Mouse (Mus musculus) testis, adult 2 months (tissue): Measurements from ENCODE around the gene Cxcl2.

Experiments used
- CTCF ChIP-seq: fragments of 200-500 bp; IDR thresholded peaks from 2 replicates; pipeline ENCODE4 v1.5.1; 2012; ENCODE audit warnings: low read depth, mild to moderate bottlenecking, inconsistent platforms, low read length, moderate library complexity; ENCODE audit not compliant: control insufficient read depth, insufficient read depth, insufficient replicate concordance
- POLR2A ChIP-seq: fragments of 200-500 bp; IDR thresholded peaks from 2 replicates; pipeline ENCODE4 v1.6.1; 2012; ENCODE audit warnings: low read depth, mild to moderate bottlenecking, inconsistent platforms, low read length, moderate library complexity; ENCODE audit not compliant: control insufficient read depth

DNA sequence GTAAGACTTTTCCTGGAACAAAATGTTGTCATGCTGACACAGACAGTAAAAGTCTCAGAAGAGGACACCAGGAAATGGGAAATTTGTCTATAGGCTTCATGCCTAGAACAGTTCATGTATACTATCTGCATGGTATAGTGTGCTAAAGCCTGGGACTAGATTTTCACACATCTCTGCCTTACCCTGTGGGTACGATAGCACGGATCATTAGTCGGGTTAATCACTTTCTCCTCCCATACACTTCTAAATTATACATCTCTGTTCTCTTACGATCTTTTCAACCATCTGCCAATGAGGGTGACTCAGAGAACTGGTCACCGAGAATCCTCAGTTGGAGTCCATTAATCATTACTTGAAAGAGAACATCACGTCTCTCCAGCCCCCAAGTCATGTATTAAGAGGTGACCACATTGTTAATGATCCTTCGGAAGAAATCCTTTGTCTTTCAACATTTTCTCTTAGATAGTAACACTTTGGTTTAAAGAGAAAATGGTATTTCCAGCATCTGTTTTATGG, 23.3 kb upstream of the Cxcl2 start:
- TF ChIP-seq POLR2A (no peak), CTCF (no peak)
